Mouse (Mus musculus) ES-Bruce4 (cell line): Measurements from ENCODE around the gene App. TPM values are rescaled to one million over a fixed set of nuclear protein-coding genes. Genes with fewer than 3 reads are reported as not detected.

ENCODE experiments used
- H3K27ac ChIP-seq: 2 replicates; pipeline ENCODE4 v1.5.1; 2012; ENCODE audit warnings: low read length, inconsistent platforms; ENCODE audit not compliant: insufficient read depth
- H3K27me3 ChIP-seq: 2 replicates; pipeline ENCODE4 v1.6.1; 2012; ENCODE audit warnings: mild to moderate bottlenecking, low read length, inconsistent platforms; ENCODE audit not compliant: control insufficient read depth, poor library complexity, insufficient read depth, severe bottlenecking
- H3K36me3 ChIP-seq: 2 replicates; pipeline ENCODE4 v1.6.1; 2012; ENCODE audit warnings: inconsistent platforms, mild to moderate bottlenecking, low read length, moderate library complexity; ENCODE audit not compliant: control insufficient read depth, poor library complexity, insufficient read depth, severe bottlenecking
- H3K4me1 ChIP-seq: one replicate; pipeline ENCODE4 v1.8.1; 2011; ENCODE audit warnings: low read length; ENCODE audit not compliant: control insufficient read depth, insufficient read depth
- H3K4me3 ChIP-seq: 2 replicates; pipeline ENCODE4 v1.5.1; 2011; ENCODE audit warnings: low read depth, mild to moderate bottlenecking, low read length
- H3K9ac ChIP-seq: 2 replicates; pipeline ENCODE4 v1.6.1; 2012; ENCODE audit warnings: low read depth, mild to moderate bottlenecking, inconsistent platforms; ENCODE audit not compliant: poor library complexity, severe bottlenecking
- H3K9me3 ChIP-seq: replicated peaks from 2 replicates; pipeline ENCODE4 v1.6.1; 2012; ENCODE audit warnings: mild to moderate bottlenecking, low read length, inconsistent platforms; ENCODE audit not compliant: control insufficient read depth, poor library complexity, insufficient read depth, severe bottlenecking
- CTCF ChIP-seq: IDR thresholded peaks from one replicate; pipeline ENCODE4 v1.8.1; 2011; ENCODE audit warnings: low read depth, low read length
- EP300 ChIP-seq: IDR thresholded peaks from 2 replicates; pipeline ENCODE4 v1.6.1; 2011; ENCODE audit warnings: low read depth, low read length; ENCODE audit not compliant: insufficient read depth
- POLR2A ChIP-seq: IDR thresholded peaks from one replicate; pipeline ENCODE4 v1.8.1; 2011; ENCODE audit warnings: low read length; ENCODE audit not compliant: insufficient read depth
- polyA plus RNA-seq: library from polyadenylated mRNA; stranded (reverse); fragments of >200 nt; gene quantifications from 2 replicates; pipeline ENCODE4 v1.2.4, GENCODE M21; 2011; ENCODE audit warnings: low read depth; ENCODE audit not compliant: missing spikeins, insufficient read depth, insufficient read length

The App gene
- polyA plus RNA-seq, 1 experiment = 89.3 TPM

- Histone ChIP-seq H3K4me3 (no peak overlapping the region), H3K27me3 (no peaks in the 10 kb centered on the region; the same call in 1 of the 2 replicates), H3K36me3 (no peaks in the 10 kb centered on the region), H3K9ac (no peak overlapping the region), H3K27ac (no peak overlapping the region), H3K4me1 (no peaks in the 10 kb centered on the region), H3K9me3 (no peaks in the 10 kb centered on the region)
- TF ChIP-seq EP300 (no peak), CTCF (no peak), POLR2A (no peak)
Measured at GRCm38 (mm10) chr16:85124649-85125048, 48.9 kb downstream of the App start.

DNA sequence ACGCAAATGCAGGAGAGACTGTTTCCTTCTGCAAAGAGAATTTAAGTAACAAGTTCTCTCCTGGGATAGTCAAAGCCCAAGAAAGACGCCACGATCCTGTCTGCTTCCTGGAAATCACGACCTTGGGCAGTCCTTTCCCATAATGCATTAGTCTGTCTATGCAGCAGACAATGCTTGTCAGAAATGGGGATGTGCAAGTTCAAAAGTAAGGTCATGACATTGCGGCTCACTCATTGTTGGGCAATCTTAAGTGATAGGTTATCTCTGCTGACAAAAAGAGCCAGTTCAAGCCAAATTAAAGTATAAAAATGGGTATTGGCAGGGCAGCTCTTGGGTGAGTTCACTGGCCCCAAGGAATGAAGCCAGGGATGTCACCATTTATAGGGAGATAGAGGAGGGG lies 51.6 kb downstream of the App start:
- no peak for TF ChIP-seq CTCF
- no peak for TF ChIP-seq EP300
- TF ChIP-seq POLR2A = no peak
- no peaks in the 10 kb centered on the region; the same call in 1 of the 2 replicates for H3K27me3 ChIP-seq
- no peak overlapping the region for H3K27ac ChIP-seq
- H3K36me3 ChIP-seq = no peaks in the 10 kb centered on the region
- H3K4me3 ChIP-seq = no peak overlapping the region
- no peaks in the 10 kb centered on the region for H3K4me1 ChIP-seq
- H3K9me3 ChIP-seq = no peaks in the 10 kb centered on the region
- no peak overlapping the region for H3K9ac ChIP-seq

GRCm38 (mm10) chr16:85118916-85119315 lies 54.6 kb downstream of the App start:
- no peak overlapping the region for H3K27ac ChIP-seq
- no peaks in the 10 kb centered on the region for H3K9me3 ChIP-seq
- H3K27me3 ChIP-seq = no peaks in the 10 kb centered on the region
- TF ChIP-seq EP300 (no peak), CTCF (no peak), POLR2A (no peak)
- H3K36me3 ChIP-seq = no peaks in the 10 kb centered on the region
- no peaks in the 10 kb centered on the region for H3K4me1 ChIP-seq
- no peak overlapping the region for H3K4me3 ChIP-seq
- H3K9ac ChIP-seq = no peak overlapping the region

- no peak for TF ChIP-seq CTCF
- no peak for TF ChIP-seq POLR2A
- no peak for TF ChIP-seq EP300
Measured at GRCm38 (mm10) chr16:85117541-85117940, 56.0 kb downstream of the App start.

DNA sequence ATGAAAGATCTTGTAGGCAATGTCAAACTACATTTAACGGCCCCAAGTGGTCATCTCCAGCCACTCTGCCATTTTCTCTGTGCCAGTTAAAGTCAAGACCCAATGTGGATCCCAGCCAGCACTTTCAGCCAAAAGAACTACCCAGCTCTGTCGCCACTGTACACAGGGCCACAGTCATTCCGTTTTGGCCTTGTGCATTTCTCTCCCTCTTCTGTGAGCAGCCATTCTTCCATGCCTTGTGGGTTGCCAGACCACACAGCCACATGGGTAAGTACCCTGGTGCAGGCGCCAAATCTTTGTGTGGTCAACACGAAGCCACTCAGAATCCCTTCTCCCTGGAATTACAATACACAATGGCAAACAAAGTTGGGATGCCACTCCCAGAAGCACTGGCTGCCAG lies 57.7 kb downstream of the App start:
- no peak overlapping the region for H3K4me3 ChIP-seq
- no peak overlapping the region for H3K9ac ChIP-seq
- no peak overlapping the region for H3K27ac ChIP-seq
- no peaks in the 10 kb centered on the region for H3K27me3 ChIP-seq
- TF ChIP-seq POLR2A (no peak), EP300 (no peak), CTCF (no peak)
- no peaks in the 10 kb centered on the region for H3K4me1 ChIP-seq
- no peaks in the 10 kb centered on the region for H3K9me3 ChIP-seq
- H3K36me3 ChIP-seq = no peaks in the 10 kb centered on the region

More at GRCm38 (mm10) chr16:85117541-85117940, 56.0 kb downstream of the App start:
- Histone ChIP-seq H3K27me3 (no peaks in the 10 kb centered on the region), H3K4me1 (no peaks in the 10 kb centered on the region), H3K9me3 (no peaks in the 10 kb centered on the region), H3K4me3 (no peak overlapping the region), H3K36me3 (no peaks in the 10 kb centered on the region), H3K27ac (no peak overlapping the region), H3K9ac (no peak overlapping the region)

GRCm38 (mm10) chr16:85114742-85115141 lies 58.8 kb downstream of the App start:
- H3K9ac ChIP-seq = no peak overlapping the region
- no peaks in the 10 kb centered on the region for H3K36me3 ChIP-seq
- no peaks in the 10 kb centered on the region for H3K27me3 ChIP-seq
- no peak overlapping the region for H3K4me3 ChIP-seq
- no peak overlapping the region for H3K27ac ChIP-seq
- H3K4me1 ChIP-seq = no peaks in the 10 kb centered on the region
- no peak for TF ChIP-seq CTCF
- no peak for TF ChIP-seq EP300
- TF ChIP-seq POLR2A = no peak
- no peaks in the 10 kb centered on the region for H3K9me3 ChIP-seq

DNA sequence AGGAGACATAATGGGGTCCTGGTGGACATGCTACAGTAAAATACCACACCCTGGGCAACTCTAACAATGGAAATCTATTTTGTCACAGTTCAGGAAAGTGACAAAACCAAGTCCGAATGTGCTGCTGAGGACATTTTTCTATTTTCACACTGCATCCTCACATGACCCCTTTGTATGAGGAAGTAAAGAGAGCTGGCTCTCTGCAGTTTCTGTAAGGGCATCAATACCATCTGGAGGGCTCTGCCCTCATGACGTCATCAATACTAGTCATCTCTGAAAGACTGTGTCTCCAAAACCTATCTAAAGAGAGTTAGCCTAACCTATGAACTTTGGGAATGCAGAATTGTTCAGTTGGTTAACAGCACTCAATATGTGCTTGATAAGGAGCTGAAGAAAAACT lies 59.6 kb downstream of the App start:
- H3K9ac ChIP-seq = no peak overlapping the region
- H3K4me1 ChIP-seq = no peaks in the 10 kb centered on the region
- TF ChIP-seq CTCF = no peak
- TF ChIP-seq EP300 = no peak
- TF ChIP-seq POLR2A = no peak
- no peak overlapping the region for H3K4me3 ChIP-seq
- H3K27ac ChIP-seq = no peak overlapping the region
- no peaks in the 10 kb centered on the region for H3K36me3 ChIP-seq
- no peaks in the 10 kb centered on the region for H3K27me3 ChIP-seq
- no peaks in the 10 kb centered on the region for H3K9me3 ChIP-seq
